Mouse (Mus musculus) retina, embryonic 14.5 days (tissue): ENCODE measurements around the gene Hhip.
A peak's percentile ranks its signal among the peaks of the same experiment; 100 is the strongest.

Experiments
- DNase-seq: peaks from one replicate; pipeline ENCODE4 v3.0.0-alpha.2; 2015; ENCODE audit warnings: low spot score

Gene Hhip

DNA sequence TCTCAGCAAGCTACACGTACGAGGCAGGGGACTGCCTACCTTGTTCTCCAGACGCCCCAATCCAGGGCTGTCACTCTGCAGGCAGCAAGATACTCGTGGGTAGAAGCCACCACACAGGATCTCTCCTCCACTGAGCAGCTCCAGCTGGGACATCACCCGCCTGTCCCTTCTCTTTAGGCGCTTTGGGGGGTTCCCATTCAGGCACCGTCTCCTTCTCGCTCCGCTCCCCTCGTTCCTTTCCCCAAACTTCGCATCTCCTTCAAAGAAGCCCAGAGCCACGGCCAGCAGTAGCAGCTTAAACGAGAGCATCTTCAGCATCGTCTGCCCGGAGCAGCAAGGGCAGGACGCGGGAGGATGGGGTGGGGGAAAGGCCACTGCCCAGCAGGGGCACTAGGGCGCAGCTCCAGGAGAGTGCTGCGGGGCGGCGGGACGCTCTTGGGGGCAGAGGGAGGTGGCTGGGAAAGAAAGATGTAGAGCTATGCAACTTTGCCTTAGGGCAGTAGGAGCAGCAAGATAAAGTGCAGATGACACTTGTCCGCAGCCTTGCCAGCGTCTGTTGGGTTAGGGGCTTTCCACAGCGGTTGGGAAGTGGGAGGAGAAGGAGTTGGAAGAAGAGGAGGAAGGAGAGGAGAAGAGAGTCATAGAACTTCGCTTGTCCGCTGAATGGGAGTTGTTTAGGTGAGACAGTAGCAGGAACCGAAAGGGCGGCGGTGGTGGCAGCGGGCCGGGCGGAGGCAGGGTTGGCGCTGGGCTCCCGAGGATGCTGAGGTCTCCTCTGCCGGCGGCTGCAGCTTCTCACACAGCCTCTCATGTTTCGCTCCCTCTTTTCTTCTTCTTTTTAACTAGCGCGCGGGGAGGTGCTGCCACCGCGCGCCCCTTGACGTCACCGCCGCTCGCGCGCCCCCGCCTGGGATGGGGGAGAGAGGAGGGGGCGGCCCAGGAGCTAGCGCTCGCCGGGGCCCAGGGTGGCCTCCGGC, at the start of gene Hhip:
TSS of gene Hhip (minus strand) at position 809 of the 977 bp plus-strand sequence.
- peak; percentile 73 for DNase-seq

DNA sequence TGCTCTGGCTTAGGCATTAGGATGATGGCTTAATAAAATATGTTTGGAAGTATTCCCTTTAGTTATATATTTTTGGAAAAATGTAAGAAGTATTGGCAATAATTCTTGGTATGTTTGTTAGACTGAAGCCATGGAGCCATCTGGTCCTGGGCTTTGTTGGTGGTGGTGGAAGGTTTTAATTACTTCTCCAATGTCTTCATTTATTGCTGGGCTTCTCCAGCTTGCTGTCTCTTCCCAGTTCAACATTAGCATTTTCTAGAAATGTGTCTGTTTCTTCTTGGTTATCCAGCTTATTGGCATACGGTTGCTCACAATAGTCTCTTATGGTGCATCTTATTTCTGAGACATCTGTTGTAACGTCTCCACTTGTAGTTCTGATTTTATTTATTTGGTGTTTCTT, 29.2 kb upstream of the Hhip start:
- DNase-seq: no peak

DNA sequence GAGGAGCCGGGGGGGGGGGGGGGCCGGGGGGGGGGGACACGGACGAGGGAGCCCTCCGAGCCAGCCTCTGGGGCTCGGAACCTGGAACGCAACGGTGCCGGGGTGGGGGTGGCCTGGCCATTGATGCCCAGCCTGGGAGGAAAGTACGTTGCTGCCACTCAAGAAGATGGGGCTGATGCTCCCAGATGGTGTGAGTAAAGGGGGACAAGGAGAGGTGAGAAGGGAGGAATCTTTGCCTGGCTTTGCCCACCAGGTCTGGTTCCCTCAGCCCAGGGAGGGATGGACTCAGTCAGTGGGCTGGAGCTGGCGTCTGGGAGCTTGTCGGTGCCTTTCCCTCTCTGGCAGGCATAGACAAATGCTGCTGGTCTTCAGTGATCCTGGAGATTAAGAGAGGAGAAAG, 387 bp upstream of the Hhip start:
- DNase-seq: peak; percentile 39

DNA sequence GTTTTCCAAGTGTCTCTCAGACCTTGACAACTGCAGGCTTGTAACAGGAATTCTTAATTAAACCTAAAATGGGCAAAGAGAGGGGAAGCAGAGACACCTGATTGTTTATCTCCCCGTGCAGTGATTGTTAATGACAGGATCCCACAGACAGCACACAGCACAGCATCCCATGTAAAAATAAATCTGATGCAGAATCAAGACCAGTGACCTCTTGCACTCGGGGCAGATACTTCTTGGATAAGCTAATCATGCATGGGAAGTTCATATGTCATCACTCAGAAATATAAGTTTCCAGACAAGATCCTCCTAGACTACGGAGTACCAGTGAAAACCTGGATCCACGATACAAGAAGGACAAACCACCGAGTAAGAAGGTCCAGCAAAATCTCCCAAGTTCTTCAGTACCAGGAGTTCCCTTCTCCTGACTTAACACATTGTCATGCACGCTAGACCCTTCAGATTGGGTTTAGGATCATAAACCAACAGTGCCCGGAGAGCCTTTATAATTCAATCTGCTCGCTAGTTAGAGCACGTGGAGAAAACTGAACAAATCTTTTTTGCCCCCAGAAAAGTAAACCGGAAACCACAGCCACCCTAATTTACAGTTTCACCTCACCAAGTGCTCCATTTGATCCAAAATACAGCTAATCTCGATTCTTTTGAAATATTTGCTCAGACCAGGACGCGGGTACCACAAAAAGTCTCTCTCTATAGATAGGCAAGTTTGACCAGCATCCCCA, 1.3 kb downstream of the Hhip start:
- DNase-seq: peak; percentile 36

DNA sequence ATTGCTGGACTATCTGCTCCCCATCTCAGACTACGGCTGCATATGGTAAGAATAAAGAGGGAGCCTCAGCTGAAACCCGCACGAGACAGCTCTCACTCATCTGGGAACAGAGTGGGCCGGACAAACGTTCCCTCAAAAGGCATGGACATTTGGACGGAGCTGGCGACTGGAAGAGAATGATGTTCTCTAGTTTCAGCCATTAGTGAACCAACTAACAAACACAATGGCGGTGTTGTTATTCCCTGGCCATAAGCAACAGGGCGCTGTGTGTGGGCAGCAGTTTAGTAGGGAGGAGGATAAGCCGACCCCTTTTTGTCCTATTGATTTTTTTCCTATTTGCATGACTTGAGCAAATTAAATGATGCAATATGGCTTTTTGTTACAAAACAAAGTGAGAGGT, 2.0 kb downstream of the Hhip start:
- peak; percentile 78 for DNase-seq

DNA sequence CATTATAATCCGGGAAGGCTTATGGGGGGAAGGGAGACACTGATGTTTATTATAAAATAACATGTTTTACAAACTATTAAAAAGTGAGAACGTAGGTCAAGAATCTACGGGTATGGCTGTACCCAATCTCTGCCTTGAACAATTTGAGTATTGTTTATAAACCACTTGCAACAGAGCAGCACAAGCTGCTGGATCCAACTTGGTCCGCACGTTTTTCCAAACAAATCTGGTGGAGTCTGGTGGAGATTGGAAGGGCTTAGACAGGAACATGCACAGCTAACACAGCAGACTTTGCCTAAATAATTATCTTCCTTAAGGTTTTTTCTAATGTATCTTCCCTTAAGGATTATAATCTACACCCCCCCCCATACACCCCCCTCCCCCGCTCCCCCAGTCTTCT, 2.7 kb downstream of the Hhip start:
- peak; percentile 20 for DNase-seq

DNA sequence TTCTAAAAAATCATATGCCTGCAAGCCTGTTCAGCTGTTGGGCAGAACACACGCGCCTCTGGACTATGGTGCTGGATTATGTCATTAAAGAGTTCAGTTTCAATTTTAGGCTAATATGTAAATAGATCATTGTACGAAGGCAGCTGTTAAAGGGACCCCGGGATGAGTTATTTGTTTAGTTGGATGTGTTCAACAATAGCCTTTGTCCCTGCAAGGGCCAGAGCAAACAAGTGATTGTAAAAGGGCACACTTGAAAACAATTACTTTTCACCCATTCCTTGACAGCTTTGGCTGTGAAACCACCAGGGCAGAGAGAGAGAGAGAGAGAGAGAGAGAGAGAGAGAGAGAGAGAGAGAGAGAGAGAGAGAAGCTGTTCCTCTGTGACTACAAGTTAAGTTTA, 3.6 kb downstream of the Hhip start:
- DNase-seq: no peak

DNA sequence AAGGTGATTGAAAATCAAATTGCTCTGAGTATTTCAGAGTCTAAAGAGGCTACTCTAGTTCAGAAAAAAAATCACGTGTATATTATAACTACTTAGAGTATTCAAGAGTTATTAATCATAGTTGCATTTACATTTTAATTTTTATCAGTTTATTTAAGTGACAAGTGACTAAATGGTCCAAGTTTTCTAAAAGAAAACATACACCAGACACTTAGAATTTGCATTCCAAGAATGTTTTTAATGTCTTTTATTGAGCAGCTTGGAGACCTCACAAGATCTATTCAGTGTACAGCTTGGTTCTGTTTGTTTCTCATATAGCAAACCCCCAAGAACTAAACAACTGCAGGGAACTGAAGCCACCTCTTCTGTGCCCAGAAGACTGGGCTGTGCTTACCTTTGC, 5.0 kb downstream of the Hhip start:
- no peak for DNase-seq

DNA sequence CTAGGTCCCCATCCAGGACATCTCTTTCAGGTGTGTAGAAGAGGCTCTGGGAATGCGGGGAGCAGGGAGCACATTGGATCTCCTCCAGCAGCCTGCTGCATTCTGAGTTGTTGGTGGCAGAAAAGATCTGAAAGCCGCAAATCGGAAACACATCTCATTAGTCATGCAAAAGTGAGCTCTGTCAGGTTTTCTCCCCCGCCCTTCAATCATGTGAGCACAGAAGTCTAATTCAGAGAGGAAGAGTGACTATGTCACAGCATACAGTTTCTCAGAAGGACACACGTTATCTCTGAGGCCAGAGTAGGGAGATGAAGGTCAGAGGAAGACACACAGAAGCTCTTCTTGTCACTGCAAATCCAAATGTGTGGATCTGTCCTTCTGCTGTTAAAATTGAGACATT, 6.3 kb downstream of the Hhip start:
- DNase-seq: no peak

DNA sequence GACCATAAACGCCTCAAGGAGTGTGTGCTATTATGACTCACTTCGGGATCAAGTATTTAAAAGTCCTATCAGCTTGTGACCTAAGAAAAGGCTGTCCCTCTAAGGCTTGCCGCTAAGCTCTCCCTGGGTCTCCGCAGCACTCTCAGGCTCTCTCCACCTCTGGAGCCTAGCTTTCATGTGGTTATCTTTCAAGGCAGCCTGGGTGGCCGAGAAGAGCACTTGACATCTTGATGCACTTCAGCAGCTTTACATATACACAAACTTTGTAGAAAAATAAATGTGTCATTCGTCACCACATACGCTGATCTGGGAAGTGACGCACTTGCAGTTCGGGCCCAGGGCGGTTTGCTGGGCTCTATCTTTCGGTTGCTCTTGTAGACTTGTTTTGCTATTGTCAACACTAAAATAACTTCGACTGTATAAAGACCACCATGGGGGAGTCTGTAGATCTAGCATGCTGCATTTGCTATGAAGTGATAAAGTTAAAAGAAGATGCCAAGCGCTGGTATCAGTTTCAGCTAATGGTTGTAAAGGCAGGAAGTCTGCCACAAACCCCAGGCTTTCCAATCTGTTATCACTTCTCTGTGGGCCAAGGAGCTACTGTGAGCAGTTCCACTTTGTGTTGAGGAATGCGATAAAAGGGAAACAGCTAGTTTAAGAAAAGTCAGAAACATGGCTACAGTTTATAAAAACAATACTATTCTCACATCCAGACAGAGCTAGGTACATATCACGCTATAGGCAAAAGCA, 8.4 kb downstream of the Hhip start:
- no peak for DNase-seq

DNA sequence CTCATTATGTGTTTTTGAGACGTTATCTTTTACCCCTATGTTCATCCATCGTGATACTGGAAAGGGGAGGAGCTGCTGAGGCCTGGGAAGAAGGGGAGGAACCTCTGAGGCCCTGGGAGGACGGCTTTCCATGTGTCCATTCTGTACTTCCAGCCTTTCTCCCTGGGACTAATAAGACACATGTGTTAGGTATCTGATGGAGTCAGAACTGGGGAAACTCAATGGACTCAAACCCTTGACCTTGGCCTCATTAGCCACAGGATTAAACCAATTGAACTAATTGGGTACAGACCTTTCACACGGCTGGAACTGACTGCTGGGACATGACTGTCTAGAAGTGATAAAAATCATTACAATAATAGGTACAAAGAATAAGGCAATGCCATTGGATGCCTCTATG, 9.6 kb downstream of the Hhip start:
- no peak for DNase-seq

DNA sequence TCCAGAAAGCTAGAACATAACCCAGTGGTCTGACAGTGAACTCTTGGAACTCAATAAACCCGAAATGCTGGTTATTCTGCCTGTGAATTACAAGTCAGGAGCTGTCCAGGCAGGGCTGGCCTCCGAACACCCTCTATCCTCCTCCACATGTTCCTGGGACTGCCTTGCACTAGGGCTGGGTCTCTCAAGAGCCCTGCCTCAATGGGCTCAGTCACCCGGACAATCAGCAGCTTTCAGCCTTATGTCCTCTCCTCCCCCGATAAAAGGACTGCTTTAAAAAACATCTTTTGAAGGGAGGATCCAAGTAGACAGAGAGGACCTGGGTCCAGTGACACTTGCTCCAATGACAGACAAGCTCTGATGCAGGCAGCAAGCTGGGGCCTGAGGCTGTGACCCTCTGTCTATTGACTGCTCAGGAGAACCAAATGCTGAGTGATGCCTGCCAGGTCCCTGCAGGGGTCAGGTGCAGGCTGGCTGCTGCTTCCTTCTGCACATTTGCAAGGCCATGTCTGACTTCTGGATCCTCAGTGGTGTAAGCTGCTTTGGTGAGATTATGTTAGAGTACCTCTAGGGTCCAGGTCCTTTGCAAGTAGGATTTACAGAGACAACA, 20.1 kb downstream of the Hhip start:
- DNase-seq: no peak

DNA sequence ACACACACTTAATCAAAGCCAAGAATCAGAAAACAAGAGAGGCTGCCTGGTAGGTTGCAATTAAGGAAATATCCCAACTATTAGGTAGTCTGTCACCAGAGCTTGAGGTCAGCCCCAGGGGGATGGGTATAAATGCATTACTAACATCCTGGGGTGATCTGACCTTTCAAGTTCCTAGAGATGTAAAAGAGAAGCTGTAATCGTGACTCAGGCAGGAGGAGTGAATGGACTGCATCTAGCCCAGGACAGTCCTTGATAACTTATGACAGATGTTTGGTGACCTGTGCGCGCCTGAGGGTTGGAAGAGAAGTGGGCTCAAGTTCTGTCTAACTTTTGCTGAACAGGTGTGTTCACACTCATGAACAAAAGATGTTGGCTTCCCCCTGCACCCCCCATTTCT, 25.2 kb downstream of the Hhip start:
- peak; percentile 43 for DNase-seq

DNA sequence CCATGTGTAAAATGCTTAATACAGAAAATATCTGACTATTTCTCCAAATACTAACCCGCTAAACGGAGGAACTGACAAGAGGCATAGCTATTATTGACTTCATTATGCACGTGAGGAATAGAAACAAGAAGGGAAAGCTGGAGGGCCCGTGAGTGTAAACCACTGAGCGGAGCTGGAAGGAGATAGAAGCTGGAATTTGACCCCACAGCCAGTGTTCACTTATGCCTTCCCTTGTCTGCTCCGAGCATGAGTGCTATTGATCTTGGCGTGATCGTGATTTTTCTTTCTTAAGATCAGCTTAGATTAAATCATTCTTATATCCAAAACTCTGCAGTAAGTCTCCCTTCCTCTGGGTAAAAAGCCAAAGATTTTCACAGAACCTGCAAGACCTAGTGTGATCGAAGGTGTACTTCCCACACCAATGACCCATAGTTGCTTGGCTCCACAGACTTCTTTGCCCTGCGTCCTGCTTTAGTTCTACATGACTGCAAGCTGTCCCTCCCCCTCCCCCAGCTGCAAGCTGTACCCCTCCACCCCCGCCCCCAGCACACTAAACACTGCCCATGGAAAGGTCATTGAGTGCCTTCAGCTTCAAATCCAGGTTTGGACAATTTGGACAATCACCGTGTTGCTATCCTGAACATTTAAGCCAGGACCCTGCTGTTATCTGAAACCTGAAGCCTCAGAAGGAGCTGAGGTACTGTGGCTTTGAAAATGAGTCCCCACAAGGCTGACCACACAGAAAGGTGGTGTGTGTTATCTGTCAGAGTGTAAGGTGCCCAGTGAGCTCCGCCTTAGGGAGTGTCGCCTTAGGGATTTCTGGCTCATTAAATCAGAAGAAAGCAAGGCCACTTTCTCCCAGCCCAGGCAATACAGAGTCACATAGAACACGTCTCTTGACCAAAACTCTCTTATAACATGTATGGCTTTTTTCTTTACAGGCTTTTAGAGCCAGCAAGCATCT, 26.2 kb downstream of the Hhip start:
- DNase-seq: peak; percentile 38

DNA sequence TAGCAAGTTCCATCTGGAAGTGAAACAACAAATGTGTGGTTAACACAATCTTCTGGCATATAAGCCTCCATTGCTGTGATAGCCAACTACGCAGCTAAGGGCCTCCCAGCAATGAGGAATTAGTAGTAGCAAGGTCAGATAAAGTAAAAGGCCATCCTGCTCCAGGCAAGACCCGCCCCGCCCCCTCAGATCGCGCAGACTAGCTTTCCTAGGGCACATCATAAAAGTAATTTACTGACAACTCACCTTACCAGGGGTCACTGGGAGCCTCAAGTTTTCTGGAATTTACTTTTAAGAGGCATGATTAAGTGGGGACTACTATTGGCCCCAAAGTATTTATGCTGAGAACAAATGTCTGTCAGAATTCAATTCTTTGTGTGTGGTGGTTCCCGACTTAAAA, 28.2 kb downstream of the Hhip start:
- DNase-seq: no peak

DNA sequence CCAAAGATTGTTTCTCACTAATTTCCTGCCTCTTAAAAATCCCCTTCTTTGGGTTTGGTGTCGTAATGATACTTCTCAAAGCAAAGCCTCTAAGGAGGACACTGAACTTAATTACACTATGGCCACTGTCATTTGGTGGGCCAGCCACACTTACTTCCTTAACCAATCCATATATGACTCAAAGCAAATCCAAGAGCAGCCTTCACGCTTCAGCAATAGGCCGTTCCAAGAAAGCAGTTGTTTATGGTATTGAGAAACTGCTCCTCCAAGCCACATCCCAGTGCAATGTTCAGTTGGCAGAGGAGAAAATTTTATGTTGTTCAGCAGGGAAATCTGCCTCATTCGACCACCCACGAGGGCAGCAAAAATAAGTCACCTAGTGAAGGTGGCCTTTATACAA, 37.3 kb downstream of the Hhip start:
- DNase-seq: no peak

DNA sequence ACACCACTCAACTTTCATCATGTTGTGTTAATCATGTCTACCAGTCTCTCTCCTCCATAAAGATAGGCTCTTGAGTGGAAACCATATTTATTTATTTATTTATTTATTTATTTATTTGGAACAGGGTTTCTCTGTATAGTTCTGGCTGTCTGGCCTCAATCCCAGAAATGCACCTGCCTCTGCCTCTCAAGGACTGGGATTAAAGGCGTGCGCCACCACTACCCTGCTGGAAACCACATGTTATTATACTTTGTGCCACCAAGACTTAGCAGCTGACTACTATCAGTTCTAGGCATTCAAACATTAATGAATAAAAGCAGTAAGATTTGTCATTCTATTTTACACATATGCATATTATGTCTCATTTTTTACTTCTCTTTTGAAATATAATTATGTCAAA, 42.0 kb downstream of the Hhip start:
- DNase-seq: no peak

DNA sequence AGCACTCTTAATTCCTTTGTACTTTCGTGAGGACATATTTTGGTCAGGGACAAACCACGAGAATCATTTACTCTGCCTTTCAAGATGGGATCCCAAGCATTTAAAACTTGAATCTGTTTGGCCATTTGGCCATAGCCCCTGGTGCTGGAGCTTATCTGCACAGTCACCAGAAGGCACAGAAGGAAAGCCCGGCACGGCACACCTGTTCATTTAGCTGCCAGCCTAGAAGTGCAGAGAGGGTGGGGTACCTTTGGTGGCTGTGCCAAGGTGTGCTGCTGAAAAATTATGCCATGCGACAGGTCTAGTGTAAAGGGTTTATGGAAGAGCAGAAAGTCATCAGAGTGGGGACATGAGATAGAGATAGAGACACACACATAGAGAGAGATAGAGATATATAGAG, 53.4 kb downstream of the Hhip start:
- no peak for DNase-seq

DNA sequence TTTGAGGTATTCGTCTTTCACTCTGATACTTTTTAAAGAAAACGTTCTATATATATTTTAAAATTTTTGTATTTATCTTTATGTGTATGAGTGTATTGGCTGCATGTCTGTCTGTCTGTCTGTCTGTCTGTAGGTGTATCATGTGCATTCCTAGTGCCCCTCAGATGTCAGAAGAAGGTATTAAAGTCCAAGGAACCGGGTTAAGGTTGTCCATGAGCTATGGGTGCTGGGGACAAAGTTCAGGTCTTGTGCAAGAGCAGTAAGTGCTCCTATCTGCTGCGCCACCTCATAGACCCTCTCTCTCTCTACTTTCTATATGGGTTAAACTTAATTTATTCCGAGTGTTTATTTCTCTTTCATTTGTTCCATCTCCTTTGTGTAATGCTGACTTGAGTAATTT, 55.5 kb downstream of the Hhip start:
- no peak for DNase-seq

DNA sequence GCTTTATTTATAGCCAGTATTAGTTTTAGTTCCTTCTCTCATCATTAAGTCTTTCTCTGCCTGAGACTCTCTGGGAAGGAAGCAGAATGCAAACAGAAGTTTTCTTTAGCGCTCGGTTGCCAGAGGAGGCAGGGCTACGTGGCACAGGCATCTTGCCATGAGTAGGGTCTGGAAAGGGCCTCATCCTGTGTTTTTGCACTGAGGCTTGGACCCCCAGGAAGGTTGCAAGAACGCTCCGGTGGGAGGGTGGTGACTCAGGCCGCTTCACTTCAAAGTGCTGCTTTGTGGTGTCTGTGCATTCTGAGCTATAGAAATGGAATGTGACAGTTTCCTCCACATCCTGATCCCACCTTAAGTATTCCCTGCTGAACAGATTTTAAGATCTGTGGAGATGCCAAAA, 62.7 kb downstream of the Hhip start:
- no peak for DNase-seq

DNA sequence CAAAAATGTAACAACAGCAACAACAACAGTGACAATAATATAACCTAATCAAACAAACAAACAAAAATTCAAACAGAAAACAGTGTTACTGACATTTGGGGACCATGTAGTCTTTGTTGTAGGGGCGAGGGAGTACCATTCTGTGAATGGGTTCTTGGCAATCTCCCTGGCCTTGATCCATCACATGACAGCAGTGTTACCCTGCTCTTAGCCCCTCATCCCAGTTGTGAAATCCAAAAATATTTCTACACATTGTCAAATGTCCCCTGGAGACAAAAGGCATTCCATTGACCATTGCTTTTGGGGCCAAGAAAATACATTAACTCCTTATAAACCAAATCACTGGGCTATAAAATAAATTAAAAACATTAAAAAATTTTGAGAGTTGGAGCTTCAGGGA, 64.3 kb downstream of the Hhip start:
- no peak for DNase-seq
